Mouse (Mus musculus): ENCODE results near the gene Palm.
"Not testable (repeated sequence)": the region's sequence is repeated elsewhere in the genome, so short reads cannot be mapped to it uniquely, and the experiment has no call there.

Palm gene

DNA sequence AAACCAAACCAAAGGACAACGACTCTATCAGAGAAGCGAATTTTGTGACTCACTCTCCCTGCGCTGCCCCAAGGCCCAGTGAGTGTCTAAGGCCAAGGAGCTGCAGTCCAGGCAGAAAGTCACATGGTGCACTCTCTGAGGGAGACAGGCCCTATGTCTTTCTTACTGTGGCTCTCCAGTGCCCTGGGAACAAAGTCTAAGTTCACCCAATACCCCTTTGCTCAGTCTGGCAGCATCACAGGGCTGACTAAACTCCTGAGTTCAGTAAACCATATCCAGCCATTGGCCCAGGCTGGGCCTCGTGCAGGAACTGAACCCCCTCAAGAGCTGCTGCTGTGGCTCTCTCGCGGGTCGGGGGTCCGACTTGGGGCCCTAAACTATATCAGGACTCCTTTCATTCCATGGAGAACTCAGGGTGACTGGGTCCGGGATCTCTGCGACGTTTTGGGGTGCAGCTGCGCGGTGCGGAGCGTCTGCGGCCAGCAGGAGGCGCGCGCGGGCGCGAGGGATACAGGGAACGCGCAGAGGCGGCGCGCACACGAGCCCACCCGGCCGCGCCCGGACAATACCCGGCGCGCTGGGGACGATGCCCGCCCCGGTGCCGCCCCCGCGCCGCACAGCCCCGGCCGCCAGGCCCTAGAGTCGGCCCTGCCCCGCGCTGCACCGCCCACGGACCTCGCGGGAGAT, at the start of gene Palm:
Palm (plus strand) TSS at position 522 of the 687 bp plus-strand sequence.
- no peak for DNase-seq (ENCODE audit: low read depth, low spot score)

DNA sequence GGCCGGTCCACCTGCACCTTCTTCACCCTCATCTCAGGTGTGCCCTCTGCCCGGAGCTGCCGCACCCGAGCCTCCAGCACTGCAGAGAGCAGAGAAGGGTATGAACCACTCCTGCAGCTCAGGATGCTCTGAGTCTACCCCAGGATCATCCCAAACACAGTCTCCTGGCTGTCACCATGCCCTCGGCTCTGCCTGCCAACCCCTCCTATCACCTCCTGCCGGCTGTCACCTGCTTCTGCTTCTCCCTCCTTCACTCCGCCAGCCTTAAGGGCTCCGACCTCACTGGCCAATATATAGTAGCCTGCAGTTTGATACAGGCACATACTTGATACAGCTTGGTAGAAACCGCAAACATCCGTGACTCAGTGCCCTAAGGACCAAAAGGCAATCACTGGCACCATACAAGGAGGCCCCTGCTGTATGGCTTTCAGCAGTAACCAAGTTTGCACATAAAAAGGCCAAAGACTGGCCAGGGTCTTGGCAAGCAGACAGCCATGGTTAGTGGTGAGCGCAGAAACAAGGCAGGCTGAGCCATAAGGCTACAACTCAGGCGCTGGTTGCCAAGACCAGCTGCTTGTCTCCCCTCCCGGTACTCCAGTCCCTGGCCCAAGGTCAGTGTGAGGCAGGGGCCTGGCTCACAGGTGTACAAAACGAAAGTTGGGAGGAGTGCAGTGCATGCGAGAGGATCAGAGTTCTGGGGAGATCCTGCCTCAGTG, 49.6 kb upstream of the Palm start:
- DNase-seq (ENCODE audit: low read depth, low spot score), result no peak

DNA sequence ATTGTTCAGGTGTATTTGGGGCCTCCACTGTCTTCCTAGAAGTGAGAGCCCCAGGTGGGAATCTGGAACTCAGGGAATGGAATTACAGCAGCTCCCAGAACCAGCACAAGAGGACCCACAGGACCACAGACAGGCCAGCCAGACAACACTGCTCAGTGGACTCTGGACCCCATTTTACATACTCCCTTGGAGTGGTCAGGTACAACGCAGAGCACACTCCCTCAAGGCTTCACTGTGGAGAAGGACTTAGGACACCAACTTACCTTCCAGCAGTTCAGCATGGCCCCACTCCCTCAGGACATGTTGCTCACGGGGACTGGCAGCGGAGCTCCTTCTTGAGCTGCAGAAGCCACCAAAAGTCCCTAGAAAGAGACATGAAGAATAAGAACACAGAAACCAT, 48.0 kb upstream of the Palm start:
- no peak for DNase-seq (ENCODE audit: low read depth, low spot score)

DNA sequence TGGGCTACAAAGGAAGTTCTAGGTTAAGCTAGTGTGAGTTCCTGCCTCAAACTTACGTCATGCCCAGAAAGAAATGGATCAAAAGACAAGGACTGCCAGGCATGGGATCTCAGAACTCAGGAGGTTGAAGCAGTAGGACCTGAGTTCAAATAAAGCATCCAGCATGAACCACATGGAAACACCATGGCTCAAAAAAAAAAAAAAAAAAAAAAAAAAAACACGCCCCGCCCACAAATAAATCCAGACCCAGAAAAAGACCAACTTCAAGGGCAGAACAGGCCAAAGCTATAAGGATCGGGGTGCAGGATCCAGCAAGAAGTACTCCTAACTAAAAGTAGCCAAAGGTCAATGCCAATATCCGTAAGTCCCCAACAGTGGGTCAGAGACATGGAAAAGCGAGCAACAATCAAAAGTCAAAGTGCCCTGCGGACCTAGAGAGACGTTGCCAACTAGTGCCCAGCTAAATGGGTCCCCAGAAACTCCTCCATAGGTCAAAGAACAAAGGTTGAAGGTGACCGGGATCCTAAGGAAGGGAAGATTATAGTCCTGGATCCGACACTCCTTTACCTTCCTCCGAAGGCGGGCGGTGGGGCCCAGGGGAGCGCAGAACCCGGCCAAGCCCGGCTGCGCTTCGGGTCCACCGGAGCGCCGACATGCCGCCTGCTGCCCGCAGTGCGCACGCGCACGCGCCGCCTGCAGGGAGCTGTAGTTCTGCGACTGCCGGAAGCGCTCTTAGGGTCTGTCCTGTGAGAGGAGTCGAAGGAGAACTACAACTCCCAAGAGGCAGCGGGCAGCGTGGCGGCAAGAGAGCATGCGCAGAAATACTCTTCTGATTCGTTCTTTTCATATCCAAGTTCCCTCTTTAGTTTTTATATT, 47.2 kb upstream of the Palm start, which contains the start of gene Polrmt:
Polrmt (minus strand) TSS at position 684 of the 876 bp plus-strand sequence.
- DNase-seq (ENCODE audit: low read depth, low spot score), result peak; percentile 92

DNA sequence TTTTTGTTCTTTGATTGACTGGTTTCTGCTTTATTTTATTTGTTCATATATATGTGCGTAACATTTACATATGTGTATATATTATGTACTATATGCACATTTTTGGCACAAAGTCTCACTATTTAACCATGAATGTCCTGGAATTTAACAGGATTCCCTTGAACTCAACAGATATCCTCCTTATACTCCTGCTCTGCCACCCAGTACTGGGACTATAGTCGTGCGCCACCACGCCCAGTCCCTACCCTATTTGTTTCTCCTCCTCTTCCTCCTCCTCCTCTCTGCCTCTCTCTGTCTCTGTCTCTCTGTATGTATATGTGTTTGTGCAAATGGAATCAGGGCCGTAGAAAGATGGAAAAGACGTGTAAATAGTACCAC, 46.6 kb upstream of the Palm start:
- no peak for DNase-seq (ENCODE audit: low read depth, low spot score)

DNA sequence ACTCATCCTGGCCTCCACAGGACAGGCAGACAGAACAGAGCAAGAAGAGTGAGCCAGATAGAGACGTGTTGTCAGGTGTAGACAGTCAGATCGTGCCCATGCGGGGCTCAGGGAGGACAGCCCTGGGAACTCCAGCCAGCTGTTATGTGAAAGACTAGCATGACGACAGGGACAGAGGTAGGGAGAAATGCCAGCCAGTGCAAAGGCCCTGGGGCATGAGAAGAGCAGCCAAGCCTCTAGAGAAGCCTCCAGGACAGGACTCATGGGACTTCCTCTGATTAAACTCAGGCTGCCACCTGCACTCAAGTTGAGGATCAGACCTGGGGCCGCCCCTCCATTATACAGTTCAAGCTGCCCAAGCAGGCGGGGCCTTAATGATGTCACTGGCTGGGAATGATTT, 44.9 kb upstream of the Palm start:
- DNase-seq (ENCODE audit: low read depth, low spot score), result no peak

DNA sequence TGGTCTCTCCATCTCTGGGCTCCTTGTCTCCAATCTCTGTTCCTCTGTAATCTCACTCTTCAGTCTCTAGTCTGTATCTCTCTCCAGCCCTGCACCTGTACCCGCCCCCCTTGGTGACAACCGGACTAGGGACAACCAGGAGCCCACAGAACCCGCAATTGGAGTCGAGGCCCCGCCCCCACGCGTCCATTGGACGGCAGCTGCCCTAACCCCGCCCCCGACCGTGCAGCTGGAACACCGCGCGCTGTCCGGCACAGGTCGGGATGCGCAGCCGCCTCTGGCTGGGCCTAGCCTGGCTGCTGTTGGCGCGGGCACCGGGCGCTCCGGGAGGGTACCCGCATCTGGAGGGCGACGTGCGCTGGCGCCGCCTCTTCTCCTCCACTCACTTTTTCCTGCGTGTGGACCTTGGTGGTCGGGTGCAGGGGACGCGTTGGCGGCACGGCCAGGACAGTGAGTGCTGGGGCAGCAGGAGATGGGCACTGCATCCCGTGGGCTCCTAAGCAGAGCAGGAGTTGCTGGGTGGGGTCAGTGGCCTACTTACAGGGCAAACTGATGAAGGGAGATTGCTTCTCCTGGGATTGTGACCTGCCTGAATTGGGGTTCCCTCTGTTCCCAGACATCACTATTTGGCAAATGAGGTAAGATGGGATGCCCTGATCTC, 38.4 kb upstream of the Palm start, which contains the start of gene Fgf22:
Fgf22 (plus strand) TSS at position 221 of the 661 bp plus-strand sequence.
- DNase-seq (ENCODE audit: low read depth, low spot score), result no peak

DNA sequence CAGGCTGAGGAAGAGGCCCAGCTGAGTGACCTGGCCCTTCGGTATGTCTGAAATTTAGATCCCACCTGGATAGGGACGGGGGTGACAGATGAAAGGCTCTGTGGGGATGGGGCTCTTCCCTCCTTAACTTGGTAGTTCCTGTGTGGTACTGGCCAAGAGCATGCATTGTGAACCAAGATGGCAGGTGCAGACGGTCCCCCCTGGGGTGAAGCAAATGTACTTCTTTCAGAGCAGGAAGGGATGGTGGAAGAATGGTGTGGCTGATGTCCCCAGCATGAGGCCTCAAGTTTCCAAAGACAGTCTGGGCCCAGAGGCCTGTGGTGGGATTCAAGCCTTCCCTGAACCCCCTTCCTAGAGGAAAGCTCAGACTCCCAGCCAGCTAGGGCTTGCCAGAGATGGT, 37.5 kb upstream of the Palm start:
- DNase-seq (ENCODE audit: low read depth, low spot score), result no peak

DNA sequence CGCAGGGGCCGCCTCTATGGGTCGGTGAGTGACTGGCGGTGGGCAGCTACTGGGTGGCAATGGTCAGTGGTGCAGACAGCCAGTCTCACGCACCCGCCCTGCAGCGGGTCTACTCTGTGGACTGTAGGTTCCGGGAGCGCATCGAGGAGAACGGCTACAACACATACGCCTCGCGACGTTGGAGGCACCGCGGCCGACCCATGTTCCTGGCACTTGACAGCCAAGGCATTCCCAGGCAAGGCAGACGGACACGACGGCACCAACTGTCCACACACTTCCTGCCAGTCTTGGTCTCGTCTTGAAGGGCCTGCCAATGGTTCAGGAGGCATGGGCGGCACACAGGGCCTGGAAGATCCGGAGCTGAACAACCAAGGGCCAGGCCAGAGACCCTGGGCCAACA, 36.7 kb upstream of the Palm start:
- DNase-seq (ENCODE audit: low read depth, low spot score), result no peak

DNA sequence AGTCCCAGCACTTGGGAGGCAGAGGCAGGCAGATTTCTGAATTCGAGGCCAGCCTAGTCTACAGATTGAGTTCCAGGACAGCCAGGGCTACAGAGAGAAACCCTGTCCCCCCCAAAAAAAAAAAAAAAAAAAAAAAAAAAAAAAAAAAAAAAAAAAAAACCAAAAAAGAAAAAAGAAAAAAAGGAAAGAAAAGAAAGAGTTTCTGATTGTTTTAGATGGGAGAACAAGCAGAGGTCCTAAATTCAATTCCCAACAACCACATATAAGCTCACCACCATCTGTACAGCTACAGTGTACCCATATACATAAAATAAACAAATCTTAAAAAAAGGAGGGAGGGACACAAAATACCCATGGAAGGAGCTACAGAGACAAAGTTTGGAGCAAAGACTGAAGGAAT, 33.7 kb upstream of the Palm start:
- not testable (repeated sequence) for DNase-seq (ENCODE audit: low read depth, low spot score)

DNA sequence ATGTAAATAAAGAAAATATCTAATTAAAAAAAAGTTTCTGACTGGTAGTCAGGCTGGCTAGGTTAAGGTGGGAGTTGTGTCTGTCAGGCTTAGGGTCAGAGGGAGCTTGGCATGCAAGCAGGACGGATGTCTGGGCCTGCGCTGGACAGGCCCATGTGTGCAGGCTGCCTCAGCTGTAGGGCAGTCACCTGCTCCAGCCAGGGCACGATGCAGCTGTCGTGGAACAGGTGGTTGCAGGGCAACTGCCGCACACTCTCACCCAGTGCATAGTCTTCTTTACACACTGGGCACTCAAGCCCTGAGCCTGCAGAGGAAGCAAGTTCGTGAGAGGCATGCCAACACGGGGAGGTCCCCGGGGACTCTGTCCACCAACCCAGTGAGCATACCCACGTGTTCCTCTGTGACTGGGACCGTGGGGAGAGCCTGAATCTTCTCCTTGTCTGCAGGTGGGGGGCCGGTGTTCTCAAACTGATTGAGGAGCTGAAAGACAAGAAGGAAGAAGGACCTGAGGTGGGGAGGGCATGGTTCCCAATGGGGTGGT, 32.7 kb upstream of the Palm start:
- no peak for DNase-seq (ENCODE audit: low read depth, low spot score)

DNA sequence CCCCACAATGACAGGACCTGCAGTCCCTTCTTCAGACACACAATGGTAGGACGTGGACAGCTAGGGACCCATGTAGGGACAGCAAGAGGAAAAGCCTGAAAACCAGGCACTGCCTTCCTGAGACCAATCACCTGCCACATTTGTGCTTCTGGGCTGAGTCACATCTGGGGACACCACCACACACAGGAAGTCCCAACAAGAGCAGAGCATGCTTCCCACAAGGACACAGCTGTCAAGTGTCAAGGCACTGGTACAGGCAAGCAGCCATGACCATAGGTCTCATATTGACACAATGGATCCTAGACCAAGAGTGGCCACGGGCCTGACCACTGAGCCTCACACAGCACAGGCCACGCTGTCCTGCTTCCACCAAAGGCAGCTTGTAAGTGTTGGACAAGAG, 30.5 kb upstream of the Palm start:
- DNase-seq (ENCODE audit: low read depth, low spot score), result no peak

DNA sequence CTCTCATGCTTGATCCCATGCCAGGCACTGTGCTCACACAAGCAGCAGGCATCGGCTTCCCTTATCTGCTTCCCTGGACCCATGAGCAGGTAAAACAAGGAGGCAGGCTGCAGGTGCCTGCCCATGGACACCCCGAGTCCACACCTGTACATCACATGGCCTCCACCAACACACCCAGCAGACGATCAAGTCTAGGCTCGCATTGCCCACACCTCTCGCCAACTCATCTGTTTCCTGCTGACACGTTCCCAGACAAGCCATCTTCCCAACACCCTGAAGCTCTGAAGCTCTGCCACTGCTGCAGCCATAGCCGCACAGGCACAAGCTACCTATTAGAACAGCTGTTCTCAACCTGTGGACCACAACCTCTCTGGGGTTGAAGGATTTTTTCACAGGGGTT, 29.1 kb upstream of the Palm start:
- DNase-seq (ENCODE audit: low read depth, low spot score), result no peak

DNA sequence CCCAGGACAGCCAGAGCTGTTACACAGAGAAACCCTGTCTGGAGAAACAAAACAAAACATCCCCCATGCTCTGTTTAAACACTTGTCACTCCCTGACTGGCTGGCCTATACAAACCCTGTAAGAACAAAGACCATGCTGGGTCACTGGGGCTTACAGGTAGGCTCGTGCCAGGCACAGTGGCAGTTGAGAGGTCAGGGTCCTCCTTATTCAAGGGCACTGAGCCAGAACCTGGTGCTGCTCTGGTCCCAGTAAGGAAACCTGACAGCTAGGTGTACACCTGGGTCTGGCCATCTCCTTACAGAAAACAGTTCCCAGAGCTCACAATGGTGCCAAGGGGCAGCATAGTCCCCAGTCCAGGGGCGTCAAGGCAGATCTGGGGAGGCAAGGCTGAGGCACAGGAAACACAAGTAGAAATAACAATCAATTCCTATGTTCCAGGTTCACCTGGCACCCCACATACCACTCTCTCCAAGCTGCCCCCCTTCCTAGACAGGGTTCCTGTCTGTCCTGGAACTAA, 28.1 kb upstream of the Palm start:
- no peak for DNase-seq (ENCODE audit: low read depth, low spot score)

DNA sequence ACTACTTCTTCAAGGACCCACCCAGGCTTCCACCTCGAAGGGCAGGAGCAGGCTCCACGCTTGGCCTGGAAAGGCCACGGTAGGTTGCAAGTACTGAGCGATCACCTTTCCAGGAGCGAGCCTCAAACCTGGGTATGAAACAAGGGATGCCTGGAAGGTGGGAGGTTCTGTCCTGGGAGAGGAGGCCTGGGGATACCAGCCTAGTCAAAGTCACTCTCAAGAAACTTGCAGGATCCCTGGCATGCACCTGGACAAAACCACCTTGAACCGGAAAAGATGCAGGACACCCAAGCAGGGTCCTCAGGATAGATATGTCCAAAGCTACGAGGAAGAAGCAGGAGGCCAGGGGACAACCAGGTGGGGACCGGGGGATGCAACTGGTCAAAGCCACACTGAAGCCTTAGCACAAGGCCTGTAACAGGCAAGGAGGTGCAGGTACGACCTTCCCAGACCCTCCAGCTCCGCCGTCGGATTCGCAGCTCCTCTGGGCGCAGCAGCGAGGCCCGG, 27.3 kb upstream of the Palm start:
- no peak for DNase-seq (ENCODE audit: low read depth, low spot score)

DNA sequence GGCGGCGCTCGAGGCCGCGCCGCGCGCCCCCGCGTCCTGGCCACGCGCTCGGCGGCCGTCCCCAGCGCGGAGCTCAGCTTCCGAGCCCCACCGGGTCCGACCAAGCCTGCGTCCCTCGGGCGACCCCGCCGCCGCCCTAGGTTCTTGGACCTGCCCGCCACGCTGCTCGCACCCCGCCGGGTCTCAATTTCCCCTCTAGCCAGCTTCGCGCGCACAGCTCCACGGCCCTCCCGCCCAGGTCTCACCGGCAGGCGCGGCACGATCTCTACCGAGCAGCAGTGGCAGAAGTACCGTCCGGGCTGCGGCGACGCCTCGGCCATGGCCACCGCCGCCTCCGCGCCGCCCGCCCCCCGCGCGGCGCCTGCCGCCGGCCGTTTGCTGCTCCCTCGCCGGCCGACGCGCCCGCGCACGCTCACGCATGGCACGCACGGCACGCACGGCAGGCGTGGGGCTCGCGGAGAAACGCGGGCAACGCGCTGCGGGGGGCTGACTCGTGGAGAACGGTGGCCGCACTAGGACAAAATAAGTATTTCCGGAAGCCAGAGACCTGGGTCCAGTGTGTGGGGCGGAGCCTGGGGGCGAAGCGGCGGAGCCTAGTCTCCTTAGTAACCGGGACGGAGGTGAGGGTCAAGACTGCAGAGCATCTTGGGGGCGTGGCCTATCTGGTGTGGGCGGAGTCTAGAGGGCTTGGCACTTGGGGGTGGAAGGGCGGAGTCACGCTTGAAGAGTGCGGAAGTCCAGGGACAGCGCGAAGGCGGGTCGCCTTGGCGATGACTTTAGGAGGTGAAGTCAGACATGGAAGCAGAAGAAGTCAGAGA, 26.7 kb upstream of the Palm start, which contains the start of gene Rnf126:
Rnf126 (minus strand) TSS at position 445 of the 818 bp plus-strand sequence.
- DNase-seq (ENCODE audit: low read depth, low spot score), result peak; percentile 99

DNA sequence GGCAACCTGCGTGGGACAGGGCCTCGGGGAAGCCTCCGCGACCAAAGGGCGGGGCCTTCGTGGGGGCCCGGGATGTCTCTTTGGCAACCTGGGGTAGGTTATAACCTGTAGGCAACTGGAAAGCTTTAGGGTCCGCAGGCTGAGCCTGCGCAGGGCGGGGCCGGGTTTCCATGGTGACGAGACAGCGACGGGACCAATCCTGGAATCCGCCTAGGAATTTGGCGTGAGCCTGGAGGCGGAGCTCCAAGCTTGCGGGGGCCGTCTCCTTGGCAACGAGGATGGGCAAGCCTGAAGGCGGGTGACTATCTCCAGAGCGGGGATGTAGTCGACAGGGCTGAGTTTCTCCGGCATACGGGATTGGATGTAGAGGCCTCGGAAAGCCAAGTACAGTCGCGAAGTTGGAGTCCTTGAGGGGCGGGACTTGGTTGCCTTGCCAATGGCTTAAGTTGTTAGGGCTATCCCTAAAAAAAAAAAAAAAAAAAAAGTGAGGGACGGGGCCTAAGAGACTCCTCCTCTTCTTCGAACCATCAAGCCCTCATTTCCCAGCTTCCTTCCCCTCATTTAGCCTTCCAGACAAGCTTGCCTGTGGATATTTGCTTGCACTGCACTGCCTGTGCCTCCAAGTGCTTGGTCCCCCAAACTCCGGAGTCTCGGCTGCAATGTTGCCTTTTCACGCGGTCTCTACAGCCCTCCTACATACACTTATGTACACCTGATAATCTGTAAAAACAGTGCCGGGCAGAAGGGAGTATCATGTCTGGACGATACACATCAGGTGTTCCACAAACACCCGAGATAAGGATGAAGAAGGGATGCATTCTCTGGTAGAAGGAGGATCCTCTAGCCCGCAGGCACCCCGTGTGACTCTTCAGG, 25.8 kb upstream of the Palm start:
- DNase-seq (ENCODE audit: low read depth, low spot score), result peak; percentile 89

DNA sequence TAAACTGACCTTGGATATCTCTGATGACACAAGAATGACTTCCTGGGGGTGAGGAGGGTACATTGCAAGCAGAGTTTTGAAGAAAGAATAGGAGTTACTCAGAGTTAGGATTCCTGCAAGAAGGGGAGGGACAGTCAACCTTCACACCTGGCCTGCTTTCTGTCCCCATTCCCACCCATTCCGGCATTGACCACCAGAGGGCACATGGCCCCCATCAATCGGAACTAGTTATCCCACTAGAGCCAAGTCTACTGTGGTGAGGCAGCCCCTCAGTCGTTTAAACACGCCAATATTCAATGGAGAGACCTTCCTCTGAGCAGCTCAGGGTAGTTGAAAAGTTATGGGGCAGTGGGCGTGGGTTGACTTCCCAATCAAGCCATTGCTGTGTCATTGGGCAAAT, 25.0 kb upstream of the Palm start:
- DNase-seq (ENCODE audit: low read depth, low spot score), result peak; percentile 67

DNA sequence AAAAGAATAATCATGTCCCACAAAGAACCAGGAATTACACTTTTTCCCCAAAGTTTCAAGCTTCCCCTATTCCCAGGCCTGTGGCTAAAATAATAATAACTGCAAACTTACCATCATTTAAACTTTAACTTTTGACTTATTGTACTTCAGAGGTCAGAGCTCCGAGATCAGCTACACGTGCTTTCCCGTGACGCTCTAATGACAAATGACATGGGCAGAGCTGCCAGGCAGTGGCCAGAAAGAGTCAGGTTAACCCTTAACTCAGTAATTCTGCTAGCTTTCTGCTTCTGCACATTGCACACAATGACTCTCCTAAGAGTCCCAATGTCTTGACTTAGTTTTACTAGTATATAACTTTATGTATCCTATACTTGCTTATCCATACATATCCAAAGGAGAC, 24.0 kb upstream of the Palm start:
- DNase-seq (ENCODE audit: low read depth, low spot score), result no peak
